ENCODE assay signal across 8 mouse cellular contexts in the genomic region with DNA sequence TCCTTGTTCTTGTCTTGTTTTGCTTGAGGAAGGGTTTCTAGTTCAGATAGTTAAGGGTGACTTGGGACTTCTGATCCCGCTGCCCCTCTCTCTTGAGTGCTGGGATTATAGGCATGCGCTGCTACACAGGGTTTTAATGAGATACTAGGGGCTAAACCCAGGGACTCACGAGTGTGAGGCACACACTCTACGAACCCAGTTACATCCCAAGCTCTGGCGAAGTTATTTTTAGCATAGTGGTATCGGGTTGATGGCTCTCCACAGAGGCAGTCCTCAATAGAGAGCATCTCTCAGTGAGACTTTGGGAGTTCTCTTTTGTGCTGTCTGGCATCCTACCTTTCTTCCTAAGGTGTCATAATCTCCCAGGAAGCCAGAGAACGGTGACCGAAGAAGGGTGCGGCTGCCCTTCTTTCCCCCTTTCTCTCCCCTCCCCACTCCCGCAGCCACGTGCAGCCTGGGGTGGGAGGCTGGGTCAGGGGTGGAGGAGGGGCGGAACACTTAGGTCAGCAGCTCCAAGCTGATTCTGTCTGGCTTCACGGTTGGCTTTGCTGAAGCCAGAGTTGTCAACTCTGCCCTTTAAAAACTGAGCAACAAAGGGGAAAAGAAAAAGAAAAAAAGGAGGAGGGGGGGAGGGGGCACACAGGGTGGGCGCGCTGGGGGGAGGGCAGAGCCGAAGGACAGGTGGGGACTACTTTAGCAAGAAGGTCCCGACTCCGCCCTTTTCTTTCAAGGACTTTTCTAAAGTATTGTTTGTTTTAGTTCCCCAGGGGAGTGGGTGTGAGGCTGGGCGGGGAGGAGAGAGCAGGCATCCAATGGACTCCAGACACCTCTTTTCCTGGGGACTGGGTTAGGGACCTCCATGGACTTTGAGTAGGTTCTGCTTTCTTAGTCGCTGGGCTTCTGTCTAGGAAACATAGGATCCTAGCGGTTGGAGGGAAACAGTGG.
DNase-seq lines count a peak whose midpoint lies in the region; ATAC-seq lines count a peak whose summit lies in the region.

No protein-coding gene starts in this region.

- no peaks in the 10 kb centered on the region for H3K36me3 ChIP-seq in heart, embryonic 10.5 days
- H3K36me3 ChIP-seq in forebrain, embryonic 16.5 days (ENCODE audit: control insufficient read depth, insufficient read depth) = no peaks in the 10 kb centered on the region
- H3K36me3 ChIP-seq in limb, embryonic 13.5 days = no peaks in the 10 kb centered on the region
- no peaks in the 10 kb centered on the region for H3K36me3 ChIP-seq in neural tube, embryonic 13.5 days

- H3K27me3 ChIP-seq in heart, embryonic 10.5 days (ENCODE audit: insufficient read depth, poor library complexity, severe bottlenecking) = no peaks in the 10 kb centered on the region
- H3K27me3 ChIP-seq in forebrain, embryonic 16.5 days (replicated peaks; ENCODE audit: control insufficient read depth, insufficient read depth, low read length) = no peaks in the 10 kb centered on the region; the same call in 1 of the 2 replicates
- no peaks in the 10 kb centered on the region for H3K27me3 ChIP-seq in limb, embryonic 13.5 days
- H3K27me3 ChIP-seq in neural tube, embryonic 13.5 days = no peaks in the 10 kb centered on the region

- DNase-seq in heart, embryonic 10.5 days (ENCODE audit: low spot score) = peak; percentile 82
- no peak for DNase-seq in heart, adult 8-10 months (ENCODE audit: low spot score)
- DNase-seq in layer of hippocampus, adult 18-20 months (ENCODE audit: low spot score in 2 of 2) = no peak
- DNase-seq in layer of hippocampus, adult 8-10 months (ENCODE audit: low spot score in 2 of 2) = no peak
- no peak for DNase-seq in adrenal gland, adult 18-20 months (ENCODE audit: low spot score in 2 of 2)

- H3K4me2 ChIP-seq in forebrain, embryonic 16.5 days (ENCODE audit: low read length) = peak overlapping the region; percentile 38
- peak overlapping the region; percentile 57 for H3K4me2 ChIP-seq in limb, embryonic 13.5 days (replicated peaks)
- peak overlapping the region; percentile 44 for H3K4me2 ChIP-seq in neural tube, embryonic 13.5 days

- no peak for ATAC-seq in forebrain, embryonic 16.5 days
- peak; percentile 37; the same call in 1 of the 2 replicates for ATAC-seq in limb, embryonic 13.5 days (ENCODE audit: low FRiP score, low read depth)
- ATAC-seq in neural tube, embryonic 13.5 days (ENCODE audit: low read depth) = no peak

- H3K9me3 ChIP-seq in heart, embryonic 10.5 days = no peaks in the 10 kb centered on the region
- H3K9me3 ChIP-seq in forebrain, embryonic 16.5 days (ENCODE audit: control insufficient read depth, low read length) = no peaks in the 10 kb centered on the region
- no peaks in the 10 kb centered on the region for H3K9me3 ChIP-seq in limb, embryonic 13.5 days
- H3K9me3 ChIP-seq in neural tube, embryonic 13.5 days = no peaks in the 10 kb centered on the region

- H3K4me1 ChIP-seq in heart, embryonic 10.5 days = peaks cover 64% of the 10 kb centered on the region
- H3K4me1 ChIP-seq in forebrain, embryonic 16.5 days (replicated peaks; ENCODE audit: control insufficient read depth, insufficient read depth, low read length) = peaks cover 8% of the 10 kb centered on the region
- peaks cover 22% of the 10 kb centered on the region for H3K4me1 ChIP-seq in limb, embryonic 13.5 days
- peaks cover 20% of the 10 kb centered on the region for H3K4me1 ChIP-seq in neural tube, embryonic 13.5 days (replicated peaks)

- H3K9ac ChIP-seq in forebrain, embryonic 16.5 days (replicated peaks; ENCODE audit: low read depth, low read length) = peak overlapping the region; percentile 9; the same call in 1 of the 2 replicates
- H3K9ac ChIP-seq in limb, embryonic 13.5 days = no peak overlapping the region; the same call in 1 of the 2 replicates
- H3K9ac ChIP-seq in neural tube, embryonic 13.5 days = 0 out of 2 replicates have a peak overlapping the region, but pooled peaks have one; percentile 27

- H3K4me3 ChIP-seq in heart, embryonic 10.5 days = peak overlapping the region; percentile 40
- H3K4me3 ChIP-seq in forebrain, embryonic 16.5 days (replicated peaks; ENCODE audit: low read length) = no peak overlapping the region
- H3K4me3 ChIP-seq in limb, embryonic 13.5 days = peak overlapping the region; percentile 22
- no peak overlapping the region for H3K4me3 ChIP-seq in neural tube, embryonic 13.5 days

- 4% methylated on average over 21 of the region's 21 CpGs for WGBS in heart, embryonic 10.5 days
- WGBS in forebrain, embryonic 16.5 days = 9% methylated on average over 21 of the region's 21 CpGs
- WGBS in limb, embryonic 13.5 days = 10% methylated on average over 21 of the region's 21 CpGs
- 11% methylated on average over 21 of the region's 21 CpGs for WGBS in neural tube, embryonic 13.5 days

- H3K27ac ChIP-seq in heart, embryonic 10.5 days = peak overlapping the region; percentile 89
- H3K27ac ChIP-seq in forebrain, embryonic 16.5 days (ENCODE audit: low read length) = no peak overlapping the region
- 0 out of 2 replicates have a peak overlapping the region, but pooled peaks have one; percentile 33 for H3K27ac ChIP-seq in limb, embryonic 13.5 days
- no peak overlapping the region for H3K27ac ChIP-seq in neural tube, embryonic 13.5 days (replicated peaks)

Comparison
In these comparisons a context has a peak if more than half of its experiments do, and no peak if none do; other contexts are left out.
1. H3K27ac ChIP-seq: peak in heart, embryonic 10.5 days (single experiment) and limb, embryonic 13.5 days (single experiment); none in forebrain, embryonic 16.5 days (single experiment) and neural tube, embryonic 13.5 days (single experiment).
2. H3K4me3 ChIP-seq: peak in heart, embryonic 10.5 days (single experiment) and limb, embryonic 13.5 days (single experiment); none in forebrain, embryonic 16.5 days (single experiment) and neural tube, embryonic 13.5 days (single experiment).
3. Peak in every context shown above with its lines, with median percentiles within 50 percentile points of each other: H3K4me2 ChIP-seq.